Mouse (Mus musculus): ENCODE measurements around the gene Gm20696. TPM values are rescaled to one million over a fixed set of nuclear protein-coding genes. Genes with fewer than 3 reads are reported as not detected.

Gene Gm20696
- polyA plus RNA-seq, 1 experiment from 2014 or later, result 5.3 TPM

DNA sequence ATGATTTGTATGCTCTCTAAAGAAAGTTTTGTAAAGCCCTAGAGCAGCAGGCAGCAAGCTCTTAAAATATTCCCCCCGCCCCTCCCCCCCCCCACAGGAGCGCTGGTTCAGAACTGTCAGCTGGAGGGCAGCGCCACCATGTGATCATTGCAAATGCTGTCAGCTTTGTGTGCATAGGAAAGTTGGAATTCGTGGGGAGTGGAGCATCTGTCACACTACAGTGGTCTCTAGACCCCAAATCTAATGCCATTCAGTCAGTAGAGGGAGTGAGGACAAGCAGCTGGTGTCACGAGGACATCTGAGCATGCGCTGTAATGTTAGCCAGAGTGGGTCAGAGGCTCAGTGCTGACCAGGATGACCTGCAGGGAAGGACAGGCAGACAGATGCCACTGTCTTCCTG is 43.0 kb downstream of the Gm20696 start:
- H3K27me3 ChIP-seq (ENCODE audit: control insufficient read depth, insufficient read depth, low read length), result no peaks in the 10 kb centered on the region
- no peaks in the 10 kb centered on the region for H3K36me3 ChIP-seq (ENCODE audit: control insufficient read depth, insufficient read depth, low read length)
- H3K4me2 ChIP-seq (ENCODE audit: low read depth, low read length, severe bottlenecking), result no peak overlapping the region
- ATAC-seq (replicated peaks; ENCODE audit: low FRiP score), result peak; percentile 43
- 21% methylated on average over 6 of the region's 6 CpGs for WGBS
- no peak for DNase-seq (ENCODE audit: low spot score)
- H3K4me3 ChIP-seq (ENCODE audit: low read depth, low read length), result no peak overlapping the region
- no peak overlapping the region for H3K27ac ChIP-seq (ENCODE audit: low read depth, low read length)
- no peaks in the 10 kb centered on the region for H3K9me3 ChIP-seq (ENCODE audit: control insufficient read depth, low read length)
- peaks cover 4% of the 10 kb centered on the region for H3K4me1 ChIP-seq (replicated peaks; ENCODE audit: control insufficient read depth, insufficient read depth, low read length)
- no peak overlapping the region for H3K9ac ChIP-seq (ENCODE audit: low read length)

DNA sequence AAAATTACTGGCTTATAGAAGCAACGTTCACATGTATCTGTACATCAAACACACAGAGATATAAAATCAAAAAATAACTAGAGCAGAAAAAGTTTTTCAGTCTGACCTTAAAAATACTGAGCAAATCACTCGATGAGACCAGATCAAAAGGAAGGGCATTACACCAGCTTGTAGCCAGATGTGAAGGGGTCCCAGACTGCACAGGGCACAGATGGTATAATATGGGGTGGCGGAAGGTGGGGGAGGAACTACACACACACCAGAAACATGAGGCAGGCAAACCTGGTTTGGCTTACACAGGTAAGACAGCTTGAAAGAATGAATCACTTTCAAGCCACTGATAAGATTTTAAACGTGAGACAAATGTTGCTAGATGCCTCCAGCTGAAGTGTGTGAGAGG is 45.4 kb downstream of the Gm20696 start:
- H3K36me3 ChIP-seq (ENCODE audit: control insufficient read depth, insufficient read depth, low read length), result no peaks in the 10 kb centered on the region
- no peak for ATAC-seq (replicated peaks; ENCODE audit: low FRiP score)
- H3K4me1 ChIP-seq (replicated peaks; ENCODE audit: control insufficient read depth, insufficient read depth, low read length), result peaks cover 4% of the 10 kb centered on the region
- DNase-seq (ENCODE audit: low spot score), result no peak
- no peak overlapping the region for H3K4me2 ChIP-seq (ENCODE audit: low read depth, low read length, severe bottlenecking)
- no peak overlapping the region for H3K27ac ChIP-seq (ENCODE audit: low read depth, low read length)
- WGBS, result 84% methylated on average over 4 of the region's 4 CpGs
- no peak overlapping the region for H3K4me3 ChIP-seq (ENCODE audit: low read depth, low read length)
- H3K27me3 ChIP-seq (ENCODE audit: control insufficient read depth, insufficient read depth, low read length), result no peaks in the 10 kb centered on the region
- H3K9ac ChIP-seq (ENCODE audit: low read length), result no peak overlapping the region
- no peaks in the 10 kb centered on the region for H3K9me3 ChIP-seq (ENCODE audit: control insufficient read depth, low read length)

DNA sequence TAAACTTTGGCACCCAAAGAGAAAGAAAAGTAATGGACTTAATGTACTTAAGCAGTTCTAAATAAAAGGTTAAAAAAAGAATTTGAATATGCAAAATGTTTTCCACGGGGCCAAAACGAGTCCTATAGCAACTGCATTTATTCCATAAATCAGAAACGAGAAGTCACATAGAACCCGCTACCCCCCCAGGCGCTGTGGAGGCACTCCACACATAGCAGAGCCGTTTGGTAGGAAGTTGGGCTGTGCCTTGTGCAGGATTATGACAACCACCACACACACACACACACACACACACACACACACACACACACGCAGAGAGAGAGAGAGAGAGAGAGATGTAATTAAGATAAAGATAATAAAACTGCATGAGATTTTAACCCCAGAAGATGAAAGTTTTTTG is 46.1 kb downstream of the Gm20696 start:
- ATAC-seq (replicated peaks; ENCODE audit: low FRiP score), result no peak

DNA sequence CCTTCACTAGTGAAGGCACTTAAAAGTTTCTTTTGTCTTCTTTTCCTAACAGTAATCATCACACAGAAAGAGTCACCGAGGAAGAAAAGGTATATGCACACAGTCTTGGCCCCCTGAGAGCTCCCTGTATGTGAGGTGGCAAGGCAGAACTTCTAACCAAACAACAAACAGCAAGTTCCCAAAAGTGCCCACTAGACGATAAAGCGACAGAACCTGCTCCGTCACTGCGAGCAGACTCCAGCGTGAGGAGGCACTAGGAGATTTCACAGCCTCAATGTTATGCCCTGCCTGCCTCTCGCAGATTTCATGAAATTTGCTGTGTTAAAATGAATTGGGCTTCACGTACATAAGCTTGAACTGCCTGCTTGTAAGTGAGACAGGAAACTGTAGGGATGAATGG is 46.6 kb downstream of the Gm20696 start:
- Histone ChIP-seq H3K4me3 (ENCODE audit: low read depth, low read length) (no peak overlapping the region), H3K9ac (ENCODE audit: low read length) (no peak overlapping the region), H3K4me2 (ENCODE audit: low read depth, low read length, severe bottlenecking) (no peak overlapping the region), H3K36me3 (ENCODE audit: control insufficient read depth, insufficient read depth, low read length) (no peaks in the 10 kb centered on the region), H3K27me3 (ENCODE audit: control insufficient read depth, insufficient read depth, low read length) (no peaks in the 10 kb centered on the region), H3K4me1 (replicated peaks; ENCODE audit: control insufficient read depth, insufficient read depth, low read length) (peaks cover 5% of the 10 kb centered on the region), H3K27ac (ENCODE audit: low read depth, low read length) (no peak overlapping the region), H3K9me3 (ENCODE audit: control insufficient read depth, low read length) (no peaks in the 10 kb centered on the region)
- ATAC-seq (replicated peaks; ENCODE audit: low FRiP score) (no peak), DNase-seq (ENCODE audit: low spot score) (no peak)
- WGBS, result 76% methylated on average over 8 of the region's 8 CpGs

More for the DNA sequence above, 46.1 kb downstream of the Gm20696 start:
- Histone ChIP-seq H3K4me3 (ENCODE audit: low read depth, low read length) (no peak overlapping the region), H3K27ac (ENCODE audit: low read depth, low read length) (no peak overlapping the region), H3K9me3 (ENCODE audit: control insufficient read depth, low read length) (no peaks in the 10 kb centered on the region), H3K4me2 (ENCODE audit: low read depth, low read length, severe bottlenecking) (no peak overlapping the region), H3K4me1 (replicated peaks; ENCODE audit: control insufficient read depth, insufficient read depth, low read length) (peaks cover 4% of the 10 kb centered on the region), H3K27me3 (ENCODE audit: control insufficient read depth, insufficient read depth, low read length) (no peaks in the 10 kb centered on the region), H3K36me3 (ENCODE audit: control insufficient read depth, insufficient read depth, low read length) (no peaks in the 10 kb centered on the region), H3K9ac (ENCODE audit: low read length) (no peak overlapping the region)
- 73% methylated on average over 7 of the region's 7 CpGs for WGBS
- no peak for DNase-seq (ENCODE audit: low spot score)

DNA sequence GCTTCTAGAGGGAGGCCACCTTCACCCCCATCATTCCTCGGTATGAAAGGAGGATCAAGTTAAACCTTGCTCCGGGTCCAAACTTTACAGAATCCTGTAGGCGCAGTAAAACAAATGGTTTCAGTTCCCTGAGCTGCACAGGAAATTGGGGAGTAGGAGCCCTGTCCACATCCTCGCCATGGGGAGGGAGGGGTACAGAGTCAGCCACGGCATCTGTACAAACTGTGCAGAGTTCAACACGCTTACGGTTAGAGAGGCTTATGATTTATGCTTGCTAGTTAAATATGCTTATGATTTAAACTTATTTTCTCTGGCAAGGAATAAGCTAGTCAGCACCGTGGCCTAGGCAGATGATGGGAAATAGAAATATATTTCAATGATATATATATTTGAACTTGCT is 47.1 kb downstream of the Gm20696 start:
- peaks cover 5% of the 10 kb centered on the region for H3K4me1 ChIP-seq (replicated peaks; ENCODE audit: control insufficient read depth, insufficient read depth, low read length)

DNA sequence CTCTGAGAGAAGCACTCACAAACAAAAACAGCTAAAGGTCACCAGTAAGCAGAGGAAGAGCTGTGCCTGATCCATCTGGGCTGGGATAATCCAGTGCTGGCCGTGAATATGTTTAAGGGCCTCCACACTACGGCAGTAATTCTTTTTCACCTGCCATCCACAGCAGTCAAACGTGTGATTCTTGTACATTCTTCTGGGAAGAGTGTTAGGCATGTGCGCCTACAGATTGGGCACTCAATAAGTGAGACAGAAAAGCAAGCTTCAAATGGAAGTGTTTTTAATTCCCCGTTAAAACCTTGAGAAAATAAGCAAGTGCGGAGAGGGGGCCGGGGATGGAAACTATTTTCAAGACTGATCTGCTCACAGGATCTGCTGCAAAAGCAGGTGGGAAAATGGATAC is 48.7 kb downstream of the Gm20696 start:
- no peaks in the 10 kb centered on the region for H3K9me3 ChIP-seq (ENCODE audit: control insufficient read depth, low read length)
- H3K27me3 ChIP-seq (ENCODE audit: control insufficient read depth, insufficient read depth, low read length), result no peaks in the 10 kb centered on the region
- WGBS, result 71% methylated on average over 7 of the region's 7 CpGs
- H3K4me2 ChIP-seq (ENCODE audit: low read depth, low read length, severe bottlenecking), result no peak overlapping the region
- no peak overlapping the region for H3K4me3 ChIP-seq (ENCODE audit: low read depth, low read length)
- ATAC-seq (replicated peaks; ENCODE audit: low FRiP score), result no peak
- no peaks in the 10 kb centered on the region for H3K36me3 ChIP-seq (ENCODE audit: control insufficient read depth, insufficient read depth, low read length)
- no peak overlapping the region for H3K27ac ChIP-seq (ENCODE audit: low read depth, low read length)
- peaks cover 5% of the 10 kb centered on the region for H3K4me1 ChIP-seq (replicated peaks; ENCODE audit: control insufficient read depth, insufficient read depth, low read length)
- no peak overlapping the region for H3K9ac ChIP-seq (ENCODE audit: low read length)
- no peak for DNase-seq (ENCODE audit: low spot score)

More for the DNA sequence above, 47.1 kb downstream of the Gm20696 start:
- Histone ChIP-seq H3K27me3 (ENCODE audit: control insufficient read depth, insufficient read depth, low read length) (no peaks in the 10 kb centered on the region), H3K27ac (ENCODE audit: low read depth, low read length) (no peak overlapping the region), H3K36me3 (ENCODE audit: control insufficient read depth, insufficient read depth, low read length) (no peaks in the 10 kb centered on the region), H3K4me2 (ENCODE audit: low read depth, low read length, severe bottlenecking) (no peak overlapping the region), H3K4me3 (ENCODE audit: low read depth, low read length) (no peak overlapping the region), H3K9me3 (ENCODE audit: control insufficient read depth, low read length) (no peaks in the 10 kb centered on the region), H3K9ac (ENCODE audit: low read length) (no peak overlapping the region)
- DNase-seq (ENCODE audit: low spot score), result no peak
- no peak for ATAC-seq (replicated peaks; ENCODE audit: low FRiP score)
- WGBS, result 85% methylated on average over 8 of the region's 8 CpGs

DNA sequence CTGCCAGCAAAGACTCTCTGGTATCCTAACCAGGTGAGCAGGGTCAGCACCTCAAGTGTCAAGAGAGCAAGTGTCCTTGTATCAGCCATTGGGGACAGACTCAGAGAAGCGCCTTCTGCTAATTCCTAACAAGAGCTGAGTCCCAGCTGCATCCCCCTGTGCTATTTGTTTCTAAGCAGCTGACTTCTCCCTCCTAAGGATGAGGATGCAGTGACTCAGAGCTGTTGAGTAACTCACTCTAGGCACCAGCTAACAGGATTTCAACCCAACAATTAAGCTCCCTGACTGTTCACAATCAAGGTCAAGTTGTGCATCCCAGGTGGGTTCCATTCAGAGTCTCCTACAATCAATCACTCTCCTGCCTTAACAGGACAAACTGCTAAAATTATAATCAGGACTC is 49.2 kb downstream of the Gm20696 start:
- Histone ChIP-seq H3K9ac (ENCODE audit: low read length) (no peak overlapping the region), H3K4me3 (ENCODE audit: low read depth, low read length) (no peak overlapping the region), H3K9me3 (ENCODE audit: control insufficient read depth, low read length) (no peaks in the 10 kb centered on the region), H3K36me3 (ENCODE audit: control insufficient read depth, insufficient read depth, low read length) (no peaks in the 10 kb centered on the region), H3K4me1 (replicated peaks; ENCODE audit: control insufficient read depth, insufficient read depth, low read length) (peaks cover 5% of the 10 kb centered on the region), H3K27me3 (ENCODE audit: control insufficient read depth, insufficient read depth, low read length) (no peaks in the 10 kb centered on the region), H3K4me2 (ENCODE audit: low read depth, low read length, severe bottlenecking) (no peak overlapping the region), H3K27ac (ENCODE audit: low read depth, low read length) (no peak overlapping the region)
- ATAC-seq (replicated peaks; ENCODE audit: low FRiP score) (no peak), DNase-seq (ENCODE audit: low spot score) (no peak)
- WGBS, result 45% methylated on average over 1 of the region's 1 CpGs

DNA sequence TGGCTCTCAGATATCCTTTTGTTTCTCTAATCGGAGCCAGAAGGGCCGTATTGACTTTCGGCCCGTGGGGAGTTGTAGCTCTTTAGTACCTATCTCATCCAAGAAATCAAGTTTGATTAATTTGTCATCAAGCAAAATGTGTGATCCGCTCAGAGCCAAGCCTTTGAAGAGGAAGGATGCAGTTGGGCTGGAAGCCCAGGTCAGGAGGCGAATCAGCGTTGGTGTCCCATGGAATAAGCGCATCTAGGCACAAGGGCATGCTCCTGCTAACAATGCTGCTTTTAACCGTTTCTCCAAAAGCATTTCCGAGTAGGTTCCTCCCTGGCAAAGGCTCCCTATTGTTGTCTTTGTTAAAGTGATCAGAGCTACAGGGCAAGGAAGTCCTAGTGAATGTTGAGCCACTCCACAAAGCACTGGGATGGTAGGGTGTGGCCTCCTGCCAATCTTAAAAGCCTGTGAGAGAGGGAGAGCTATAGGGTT is 51.3 kb downstream of the Gm20696 start:
- WGBS, result 21% methylated on average over 10 of the region's 10 CpGs
- no peak overlapping the region for H3K4me2 ChIP-seq (ENCODE audit: low read depth, low read length, severe bottlenecking)
- no peaks in the 10 kb centered on the region for H3K9me3 ChIP-seq (ENCODE audit: control insufficient read depth, low read length)
- H3K4me3 ChIP-seq (ENCODE audit: low read depth, low read length), result no peak overlapping the region
- H3K27ac ChIP-seq (ENCODE audit: low read depth, low read length), result no peak overlapping the region
- H3K36me3 ChIP-seq (ENCODE audit: control insufficient read depth, insufficient read depth, low read length), result no peaks in the 10 kb centered on the region
- no peaks in the 10 kb centered on the region for H3K27me3 ChIP-seq (ENCODE audit: control insufficient read depth, insufficient read depth, low read length)
- no peak overlapping the region; the same call in 1 of the 2 replicates for H3K9ac ChIP-seq (ENCODE audit: low read length)
- ATAC-seq (replicated peaks; ENCODE audit: low FRiP score) (no peak), DNase-seq (ENCODE audit: low spot score) (no peak)
- H3K4me1 ChIP-seq (replicated peaks; ENCODE audit: control insufficient read depth, insufficient read depth, low read length), result peaks cover 5% of the 10 kb centered on the region

DNA sequence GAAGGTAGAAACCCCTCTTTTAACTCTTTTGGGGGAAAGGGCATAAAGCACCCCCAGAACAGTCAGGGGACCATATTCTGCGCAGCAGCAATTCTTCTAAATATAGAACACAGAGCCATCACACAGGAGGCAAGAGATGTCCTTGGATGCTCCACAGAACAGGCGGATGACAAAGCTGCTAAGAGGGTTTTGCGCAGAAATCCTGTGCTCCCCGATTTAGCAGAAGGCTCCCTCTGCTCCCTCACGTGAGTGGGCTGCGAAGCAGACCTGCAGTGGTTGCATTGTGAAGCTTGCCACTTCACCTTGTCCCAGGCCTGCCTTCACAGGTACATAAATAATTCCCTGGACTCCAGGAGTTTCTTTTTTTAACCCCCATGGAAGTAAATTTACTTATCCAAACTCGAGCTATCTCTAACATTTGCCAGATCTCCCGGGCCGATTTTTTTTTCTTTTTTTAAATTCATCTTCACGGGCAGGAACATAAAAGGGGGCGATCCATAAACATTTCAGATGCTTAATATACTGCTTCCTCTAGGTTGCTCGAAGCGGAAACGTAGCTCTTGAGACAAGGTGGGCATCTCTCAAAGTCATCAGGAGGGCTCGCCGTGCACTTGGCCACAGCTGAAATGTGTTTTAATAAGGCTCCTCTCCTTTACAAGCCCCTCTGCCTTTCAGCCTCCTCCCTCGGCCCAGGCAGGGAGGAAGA is 51.9 kb downstream of the Gm20696 start:
- DNase-seq (ENCODE audit: low spot score) (no peak), ATAC-seq (replicated peaks; ENCODE audit: low FRiP score) (no peak)
- H3K27ac ChIP-seq (ENCODE audit: low read depth, low read length), result no peak overlapping the region
- H3K4me2 ChIP-seq (ENCODE audit: low read depth, low read length, severe bottlenecking), result no peak overlapping the region
- H3K27me3 ChIP-seq (ENCODE audit: control insufficient read depth, insufficient read depth, low read length), result no peaks in the 10 kb centered on the region
- no peak overlapping the region; the same call in 1 of the 2 replicates for H3K9ac ChIP-seq (ENCODE audit: low read length)
- no peaks in the 10 kb centered on the region for H3K36me3 ChIP-seq (ENCODE audit: control insufficient read depth, insufficient read depth, low read length)
- no peak overlapping the region for H3K4me3 ChIP-seq (ENCODE audit: low read depth, low read length)
- 70% methylated on average over 17 of the region's 17 CpGs for WGBS
- no peaks in the 10 kb centered on the region for H3K9me3 ChIP-seq (ENCODE audit: control insufficient read depth, low read length)
- H3K4me1 ChIP-seq (replicated peaks; ENCODE audit: control insufficient read depth, insufficient read depth, low read length), result peaks cover 5% of the 10 kb centered on the region

Data from forebrain, embryonic 11.5 days (tissue).